Mouse (Mus musculus) small intestine, adult 2 months (tissue): Measurements from ENCODE around the gene Tbcb.

ENCODE experiments used
- CTCF ChIP-seq: fragments of 200-500 bp; IDR thresholded peaks from 2 replicates; pipeline ENCODE4 v1.5.1; 2012; ENCODE audit warnings: low read depth, mild to moderate bottlenecking, control low read depth, inconsistent platforms, low read length, moderate library complexity, mixed read lengths; ENCODE audit not compliant: insufficient replicate concordance, insufficient read length; ENCODE audit errors: extremely low read depth
- POLR2A ChIP-seq: fragments of 200-500 bp; IDR thresholded peaks from 2 replicates; pipeline ENCODE4 v1.6.1; 2012; ENCODE audit warnings: low read depth, mild to moderate bottlenecking, control low read depth, inconsistent platforms, low read length, moderate library complexity

- no peak for TF ChIP-seq POLR2A
- no peak for TF ChIP-seq CTCF
These were observed 12.1 kb downstream of the Tbcb start for GRCm38 (mm10) chr7:30220008-30220356.
